Mouse (Mus musculus) gonadal fat pad, adult 2 months (tissue): Measurements from ENCODE around the gene Ces1e. TPM values are rescaled to one million over a fixed set of nuclear protein-coding genes. Genes with fewer than 3 reads are reported as not detected.

Experiments used
- DNase-seq: peaks from one replicate; pipeline ENCODE4 v3.0.0-alpha.2; 2012; ENCODE audit warnings: low read depth
- polyA plus RNA-seq: library from polyadenylated mRNA; depleted of rRNA; stranded (reverse); fragments of >200 nt; gene quantifications from 2 replicates; pipeline ENCODE4 v1.2.3, GENCODE M21; 2012; rRNA removed

Gene Ces1e
- polyA plus RNA-seq, 1 experiment = 7.2 TPM

GRCm38 (mm10) chr8:93176593-93176992 is 52.8 kb downstream of the Ces1e start:
- DNase-seq = no peak

- DNase-seq = no peak
Observed at GRCm38 (mm10) chr8:93174554-93174953, 54.9 kb downstream of the Ces1e start.

- no peak for DNase-seq
Observed at GRCm38 (mm10) chr8:93171846-93172590, 57.4 kb downstream of the Ces1e start.

GRCm38 (mm10) chr8:93163363-93163762 is 66.1 kb downstream of the Ces1e start:
- no peak for DNase-seq

- no peak for DNase-seq
Observed at GRCm38 (mm10) chr8:93151401-93151800, 78.0 kb downstream of the Ces1e start.

Other genes starting within 250 kb of the Ces1e start
- gene Ces1a, start 181.4 kb downstream of the Ces1e start, polyA plus RNA-seq = not detected in 2 replicates
- gene Ces1b, start 149.6 kb downstream of the Ces1e start, polyA plus RNA-seq = 0.27 and 0.35 TPM in 2 replicates
- gene Ces1c, start 98.3 kb downstream of the Ces1e start, polyA plus RNA-seq = 1.7 TPM in 1 of 2 replicates, not detected in the other
- 764 and 996 TPM in 2 replicates for gene Ces1d, start 31.8 kb downstream of the Ces1e start, polyA plus RNA-seq
- 19.4 and 35.6 TPM in 2 replicates for gene Ces1f, start 50.1 kb upstream of the Ces1e start, polyA plus RNA-seq
- 0.06 TPM in 1 of 2 replicates, not detected in the other for gene Ces1g, start 107.7 kb upstream of the Ces1e start, polyA plus RNA-seq
- not detected in 2 replicates for gene Ces1h, start 150.1 kb upstream of the Ces1e start, polyA plus RNA-seq